ENCODE assay signal across 8 mouse cellular contexts in the genomic region with DNA sequence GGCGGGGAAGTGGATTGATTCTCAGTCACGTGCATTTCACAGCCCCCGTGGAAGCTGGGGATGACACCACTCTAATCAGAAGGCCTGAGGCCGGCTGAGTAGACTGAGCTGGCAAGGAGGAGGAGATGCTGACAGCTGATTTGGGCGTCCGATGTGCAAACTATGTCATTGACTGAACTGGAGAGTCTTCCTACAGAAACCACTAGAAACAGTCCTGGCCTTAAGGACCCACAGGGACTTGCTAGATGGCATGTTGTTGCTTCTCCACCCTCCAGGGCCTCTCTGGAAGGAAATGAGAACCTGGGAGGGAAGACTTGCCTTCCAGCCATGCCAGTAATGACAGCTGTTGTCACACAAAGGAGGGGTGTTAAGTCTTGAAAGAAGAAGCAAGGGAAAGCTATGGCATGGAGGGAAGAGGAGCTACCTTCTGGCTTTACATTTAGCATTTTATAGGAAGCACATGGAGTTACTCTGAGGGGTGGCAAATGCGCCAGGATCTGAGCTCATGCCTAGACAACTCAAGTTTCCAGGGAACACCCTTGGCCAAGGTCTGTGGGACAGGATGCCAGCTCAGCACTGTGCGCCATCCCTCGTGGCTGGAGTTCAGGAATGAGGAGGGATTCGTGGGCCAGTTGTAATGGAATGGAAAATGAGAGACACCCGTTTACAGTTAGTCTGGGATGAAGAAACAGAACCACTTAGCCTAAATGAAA.
DNase-seq lines count a peak whose midpoint lies in the region; ATAC-seq and TF ChIP-seq lines count a peak whose summit lies in the region.

No protein-coding gene starts in this region.

- no peaks in the 10 kb centered on the region for H3K27me3 ChIP-seq in forebrain, embryonic 13.5 days
- H3K27me3 ChIP-seq in forebrain, embryonic 11.5 days (ENCODE audit: control insufficient read depth, insufficient read depth, low read length): no peaks in the 10 kb centered on the region

- WGBS in forebrain, embryonic 13.5 days: 78% methylated on average over 11 of the region's 11 CpGs
- 81% methylated on average over 11 of the region's 11 CpGs for WGBS in forebrain, embryonic 11.5 days

- H3K36me3 ChIP-seq in forebrain, embryonic 13.5 days (ENCODE audit: poor library complexity, severe bottlenecking): no peaks in the 10 kb centered on the region
- no peaks in the 10 kb centered on the region for H3K36me3 ChIP-seq in forebrain, embryonic 11.5 days (ENCODE audit: control insufficient read depth, insufficient read depth, low read length)

- H3K4me3 ChIP-seq in forebrain, embryonic 13.5 days: no peak overlapping the region
- no peak overlapping the region for H3K4me3 ChIP-seq in forebrain, embryonic 11.5 days (ENCODE audit: low read depth, low read length)
- no peak overlapping the region for H3K4me3 ChIP-seq in embryonic fibroblast, embryonic 13.5 days (ENCODE audit: insufficient read depth, low read length)

- intact Hi-C loops in heart, postnatal 14 days (cut with DNase I): no loop called here

- no peaks in the 10 kb centered on the region for H3K9me3 ChIP-seq in forebrain, embryonic 13.5 days (replicated peaks)
- H3K9me3 ChIP-seq in forebrain, embryonic 11.5 days (ENCODE audit: control insufficient read depth, low read length): no peaks in the 10 kb centered on the region

- H3K4me1 ChIP-seq in forebrain, embryonic 13.5 days: no peaks in the 10 kb centered on the region
- no peaks in the 10 kb centered on the region for H3K4me1 ChIP-seq in forebrain, embryonic 11.5 days (replicated peaks; ENCODE audit: control insufficient read depth, insufficient read depth, low read length)
- no peaks in the 10 kb centered on the region for H3K4me1 ChIP-seq in embryonic fibroblast, embryonic 13.5 days (ENCODE audit: control insufficient read depth, insufficient read depth, low read length)

- no peak for TF ChIP-seq CTCF in embryonic fibroblast, embryonic 13.5 days (IDR thresholded peaks at IDR 0.05; ENCODE audit: borderline replicate concordance, insufficient read depth, low read length)

- peak; percentile 21; the same call in 1 of the 2 replicates for ATAC-seq in forebrain, embryonic 13.5 days
- ATAC-seq in forebrain, embryonic 11.5 days (replicated peaks; ENCODE audit: low FRiP score): no peak
- no peak for ATAC-seq in erythroid progenitor cell, adult 5-6 weeks (replicated peaks; ENCODE audit: low FRiP score, poor library complexity, severe bottlenecking)

- DNase-seq in forebrain, embryonic 11.5 days (ENCODE audit: low spot score): no peak
- DNase-seq in Muller cell, postnatal 12 days (ENCODE audit: inconsistent ontology term): peak; percentile 75
- DNase-seq in heart, postnatal 14 days: peak; percentile 50 to 65
- DNase-seq in frontal cortex, postnatal 10 days (ENCODE audit: low spot score in 2 of 2): no peak
- no peak for DNase-seq in layer of hippocampus, adult 9-10 months (ENCODE audit: low spot score)

- H3K9ac ChIP-seq in forebrain, embryonic 13.5 days: no peak overlapping the region
- no peak overlapping the region for H3K9ac ChIP-seq in forebrain, embryonic 11.5 days (ENCODE audit: low read length)

- no peak overlapping the region for H3K4me2 ChIP-seq in forebrain, embryonic 13.5 days
- no peak overlapping the region for H3K4me2 ChIP-seq in forebrain, embryonic 11.5 days (ENCODE audit: low read depth, low read length, severe bottlenecking)

- H3K27ac ChIP-seq in forebrain, embryonic 13.5 days: no peak overlapping the region
- H3K27ac ChIP-seq in forebrain, embryonic 11.5 days (ENCODE audit: low read depth, low read length): no peak overlapping the region
- H3K27ac ChIP-seq in embryonic fibroblast, embryonic 13.5 days (ENCODE audit: insufficient read depth, low read length): 0 out of 2 replicates have a peak overlapping the region, but pooled peaks have one; percentile 15

- no peak for TF ChIP-seq POLR2A in embryonic fibroblast, embryonic 13.5 days (IDR thresholded peaks at IDR 0.05; ENCODE audit: low read depth, low read length)

Comparison
In these comparisons a context has a peak if more than half of its experiments do, and no peak if none do; other contexts are left out.
1. DNase-seq: peak in Muller cell, postnatal 12 days (single experiment) and heart, postnatal 14 days (2 of 2); none in forebrain, embryonic 11.5 days (single experiment), frontal cortex, postnatal 10 days (0 of 2) and layer of hippocampus, adult 9-10 months (single experiment).